8 mouse cellular contexts compared by ENCODE assay signal in genomic region chr8:71495811-71496210, GRCm38 (mm10). TPM values are rescaled to one million over a fixed set of nuclear protein-coding genes. Genes with fewer than 3 reads are reported as not detected.
DNase-seq lines count a peak whose midpoint lies in the region; ATAC-seq and TF ChIP-seq lines count a peak whose summit lies in the region.

No protein-coding gene starts in this region.

- no peak for TF ChIP-seq POLR2A in spleen, adult 2 months (IDR thresholded peaks at IDR 0.05; ENCODE audit: low read depth, low read length)

- H3K4me3 ChIP-seq in forebrain, embryonic 13.5 days: no peak overlapping the region
- no peak overlapping the region for H3K4me3 ChIP-seq in forebrain, embryonic 14.5 days (ENCODE audit: low read depth, low read length)
- no peak overlapping the region for H3K4me3 ChIP-seq in spleen, adult 2 months (ENCODE audit: extremely low read depth, insufficient read depth, insufficient read length)
- H3K4me3 ChIP-seq in intestine, postnatal 0 days (ENCODE audit: low read depth, low read length): no peak overlapping the region
- no peak overlapping the region for H3K4me3 ChIP-seq in midbrain, embryonic 15.5 days

- H3K27ac ChIP-seq in forebrain, embryonic 13.5 days: 0 out of 2 replicates have a peak overlapping the region, but pooled peaks have one; percentile 15
- no peak overlapping the region for H3K27ac ChIP-seq in forebrain, embryonic 14.5 days (ENCODE audit: low read depth, low read length)
- H3K27ac ChIP-seq in spleen, adult 2 months (ENCODE audit: insufficient read depth, low read length): 0 out of 2 replicates have a peak overlapping the region, but pooled peaks have one; percentile 30
- H3K27ac ChIP-seq in intestine, postnatal 0 days (ENCODE audit: low read depth, low read length): peak overlapping the region; percentile 64
- H3K27ac ChIP-seq in midbrain, embryonic 15.5 days: no peak overlapping the region

- no peak overlapping the region for H3K4me2 ChIP-seq in forebrain, embryonic 13.5 days
- no peak overlapping the region for H3K4me2 ChIP-seq in forebrain, embryonic 14.5 days (ENCODE audit: low read length)
- H3K4me2 ChIP-seq in intestine, postnatal 0 days (replicated peaks; ENCODE audit: low read depth): no peak overlapping the region
- H3K4me2 ChIP-seq in midbrain, embryonic 15.5 days: no peak overlapping the region

- WGBS in forebrain, embryonic 13.5 days: 91% methylated on average over 5 of the region's 5 CpGs
- 82% methylated on average over 5 of the region's 5 CpGs for WGBS in forebrain, embryonic 14.5 days
- 85% methylated on average over 5 of the region's 5 CpGs for WGBS in spleen, adult 2 months
- WGBS in intestine, postnatal 0 days: 70% methylated on average over 5 of the region's 5 CpGs
- WGBS in midbrain, embryonic 15.5 days: 92% methylated on average over 5 of the region's 5 CpGs

- H3K4me1 ChIP-seq in forebrain, embryonic 13.5 days: peaks cover 6% of the 10 kb centered on the region; the same call in 1 of the 2 replicates
- H3K4me1 ChIP-seq in forebrain, embryonic 14.5 days (ENCODE audit: control insufficient read depth, insufficient read depth, low read length): no peaks in the 10 kb centered on the region
- no peaks in the 10 kb centered on the region for H3K4me1 ChIP-seq in spleen, adult 2 months (ENCODE audit: control insufficient read depth, insufficient read depth, insufficient read length)
- peaks cover 3% of the 10 kb centered on the region for H3K4me1 ChIP-seq in intestine, postnatal 0 days (replicated peaks; ENCODE audit: control insufficient read depth, insufficient read depth, low read length)
- no peaks in the 10 kb centered on the region for H3K4me1 ChIP-seq in midbrain, embryonic 15.5 days

- DNase-seq in forebrain, embryonic 14.5 days (ENCODE audit: low spot score): no peak
- DNase-seq in spleen, adult 2 months (ENCODE audit: low read depth in 1 of 2, low spot score in 2 of 2): no peak
- no peak for DNase-seq in spleen, postnatal 10 days (ENCODE audit: low spot score in 2 of 2)
- DNase-seq in frontal cortex, postnatal 14 days (ENCODE audit: low spot score in 2 of 2): no peak

- no peaks in the 10 kb centered on the region for H3K27me3 ChIP-seq in forebrain, embryonic 13.5 days
- no peaks in the 10 kb centered on the region for H3K27me3 ChIP-seq in forebrain, embryonic 14.5 days (replicated peaks; ENCODE audit: control insufficient read depth, insufficient read depth, low read length)
- no peaks in the 10 kb centered on the region for H3K27me3 ChIP-seq in spleen, adult 2 months (ENCODE audit: control insufficient read depth, insufficient read depth, low read length)
- no peaks in the 10 kb centered on the region for H3K27me3 ChIP-seq in intestine, postnatal 0 days (replicated peaks; ENCODE audit: control insufficient read depth, insufficient read depth, low read length)
- H3K27me3 ChIP-seq in midbrain, embryonic 15.5 days (replicated peaks): 0 out of 2 replicates have a peak, but pooled peaks cover 3% of the 10 kb centered on the region

- TF ChIP-seq CTCF in spleen, adult 2 months (IDR thresholded peaks at IDR 0.05; ENCODE audit: extremely low read depth, insufficient read depth, insufficient read length, insufficient replicate concordance): no peak
- no peak for TF ChIP-seq CTCF in intestine, postnatal 0 days (IDR thresholded peaks at IDR 0.05; ENCODE audit: low read depth)

- H3K36me3 ChIP-seq in forebrain, embryonic 13.5 days (ENCODE audit: poor library complexity, severe bottlenecking): peaks cover 37% of the 10 kb centered on the region
- H3K36me3 ChIP-seq in forebrain, embryonic 14.5 days (ENCODE audit: control insufficient read depth, insufficient read depth, low read length): peaks cover 36% of the 10 kb centered on the region
- H3K36me3 ChIP-seq in spleen, adult 2 months (ENCODE audit: control insufficient read depth, insufficient read depth, low read length): peaks cover 13% of the 10 kb centered on the region
- H3K36me3 ChIP-seq in intestine, postnatal 0 days (ENCODE audit: control insufficient read depth, insufficient read depth): peaks cover 27% of the 10 kb centered on the region; the same call in 1 of the 2 replicates
- H3K36me3 ChIP-seq in midbrain, embryonic 15.5 days (replicated peaks): no peaks in the 10 kb centered on the region; the same call in 1 of the 2 replicates

- no peaks in the 10 kb centered on the region for H3K9me3 ChIP-seq in forebrain, embryonic 13.5 days (replicated peaks)
- no peaks in the 10 kb centered on the region for H3K9me3 ChIP-seq in forebrain, embryonic 14.5 days (replicated peaks; ENCODE audit: control insufficient read depth, low read length)
- no peaks in the 10 kb centered on the region for H3K9me3 ChIP-seq in intestine, postnatal 0 days (ENCODE audit: control insufficient read depth)
- no peaks in the 10 kb centered on the region for H3K9me3 ChIP-seq in midbrain, embryonic 15.5 days

- no peak for ATAC-seq in forebrain, embryonic 13.5 days
- ATAC-seq in forebrain, embryonic 14.5 days: no peak
- ATAC-seq in intestine, postnatal 0 days: no peak
- ATAC-seq in granulocyte monocyte progenitor cell, adult 5-6 weeks (replicated peaks; ENCODE audit: poor library complexity, severe bottlenecking): no peak
- no peak for ATAC-seq in midbrain, embryonic 15.5 days (replicated peaks)

- no peak overlapping the region for H3K9ac ChIP-seq in forebrain, embryonic 13.5 days
- no peak overlapping the region for H3K9ac ChIP-seq in forebrain, embryonic 14.5 days (ENCODE audit: low read length)
- H3K9ac ChIP-seq in intestine, postnatal 0 days (ENCODE audit: low read depth, low read length): no peak overlapping the region
- H3K9ac ChIP-seq in midbrain, embryonic 15.5 days: no peak overlapping the region

RNA-seq across cellular contexts. Expression of gene Gtpbp3, which starts 7.9 kb away (rescaled TPM):
- 13.4 TPM in 2 replicates for polyA plus RNA-seq in forebrain, embryonic 13.5 days (2015; fragmentation: Nextera tagmentation; extraction: Ambion mirVana)
- polyA plus RNA-seq in forebrain, embryonic 14.5 days (2014; fragmentation: Nextera tagmentation; extraction: Ambion mirVana): 2.2 and 3.8 TPM in 2 replicates
- 26.3 and 33.3 TPM in 2 replicates for polyA plus RNA-seq in spleen, adult 2 months (2012; rRNA removed)
- 6.3 and 6.6 TPM in 2 replicates for polyA plus RNA-seq in intestine, postnatal 0 days (2015; fragmentation: Nextera tagmentation; extraction: Ambion mirVana)
- 3.5 and 12.4 TPM in 2 replicates for total RNA-seq in granulocyte monocyte progenitor cell, adult 5-6 weeks (2014; fragmentation: Nextera tagmentation)
- total RNA-seq in granulocyte monocyte progenitor cell, adult 5-6 weeks (2017): 13.5 and 21.5 TPM in 2 replicates
- 12.0 and 13.9 TPM in 2 replicates for polyA plus RNA-seq in midbrain, embryonic 15.5 days (2015; fragmentation: Nextera tagmentation; extraction: Ambion mirVana)

RNA-seq across cellular contexts. Expression of gene Ano8, which starts 10.0 kb away (rescaled TPM):
- polyA plus RNA-seq in forebrain, embryonic 13.5 days (2015; fragmentation: Nextera tagmentation; extraction: Ambion mirVana): 4.0 and 4.5 TPM in 2 replicates
- 5.4 and 6.3 TPM in 2 replicates for polyA plus RNA-seq in forebrain, embryonic 14.5 days (2014; fragmentation: Nextera tagmentation; extraction: Ambion mirVana)
- 15.1 and 20.2 TPM in 2 replicates for polyA plus RNA-seq in spleen, adult 2 months (2012; rRNA removed)
- polyA plus RNA-seq in intestine, postnatal 0 days (2015; fragmentation: Nextera tagmentation; extraction: Ambion mirVana): 0.54 and 0.74 TPM in 2 replicates
- 0.43 and 2.5 TPM in 2 replicates for total RNA-seq in granulocyte monocyte progenitor cell, adult 5-6 weeks (2014; fragmentation: Nextera tagmentation)
- total RNA-seq in granulocyte monocyte progenitor cell, adult 5-6 weeks (2017): 1.9 and 4.5 TPM in 2 replicates
- 9.6 and 10.9 TPM in 2 replicates for polyA plus RNA-seq in midbrain, embryonic 15.5 days (2015; fragmentation: Nextera tagmentation; extraction: Ambion mirVana)

RNA-seq across cellular contexts. Expression of gene Plvap, which starts 15.7 kb away (rescaled TPM):
- polyA plus RNA-seq in forebrain, embryonic 13.5 days (2015; fragmentation: Nextera tagmentation; extraction: Ambion mirVana): 13.6 and 14.0 TPM in 2 replicates
- polyA plus RNA-seq in forebrain, embryonic 14.5 days (2014; fragmentation: Nextera tagmentation; extraction: Ambion mirVana): 5.8 and 6.8 TPM in 2 replicates
- polyA plus RNA-seq in spleen, adult 2 months (2012; rRNA removed): 383 and 496 TPM in 2 replicates
- polyA plus RNA-seq in intestine, postnatal 0 days (2015; fragmentation: Nextera tagmentation; extraction: Ambion mirVana): 109 and 111 TPM in 2 replicates
- total RNA-seq in granulocyte monocyte progenitor cell, adult 5-6 weeks (2014; fragmentation: Nextera tagmentation): not detected in 2 replicates
- total RNA-seq in granulocyte monocyte progenitor cell, adult 5-6 weeks (2017): 0.10 and 0.43 TPM in 2 replicates
- polyA plus RNA-seq in midbrain, embryonic 15.5 days (2015; fragmentation: Nextera tagmentation; extraction: Ambion mirVana): 5.2 and 5.6 TPM in 2 replicates

RNA-seq across cellular contexts. Expression of gene Dda1, which starts 26.8 kb away (rescaled TPM):
- 185 and 193 TPM in 2 replicates for polyA plus RNA-seq in forebrain, embryonic 13.5 days (2015; fragmentation: Nextera tagmentation; extraction: Ambion mirVana)
- 207 and 225 TPM in 2 replicates for polyA plus RNA-seq in forebrain, embryonic 14.5 days (2014; fragmentation: Nextera tagmentation; extraction: Ambion mirVana)
- polyA plus RNA-seq in spleen, adult 2 months (2012; rRNA removed): 67.8 and 83.4 TPM in 2 replicates
- polyA plus RNA-seq in intestine, postnatal 0 days (2015; fragmentation: Nextera tagmentation; extraction: Ambion mirVana): 82.8 and 91.7 TPM in 2 replicates
- 24.0 and 34.2 TPM in 2 replicates for total RNA-seq in granulocyte monocyte progenitor cell, adult 5-6 weeks (2014; fragmentation: Nextera tagmentation)
- 16.9 and 20.3 TPM in 2 replicates for total RNA-seq in granulocyte monocyte progenitor cell, adult 5-6 weeks (2017)
- polyA plus RNA-seq in midbrain, embryonic 15.5 days (2015; fragmentation: Nextera tagmentation; extraction: Ambion mirVana): 240 and 242 TPM in 2 replicates

RNA-seq across cellular contexts. Expression of gene Ccdc194, which starts 29.7 kb away (rescaled TPM):
- polyA plus RNA-seq in forebrain, embryonic 13.5 days (2015; fragmentation: Nextera tagmentation; extraction: Ambion mirVana): 0.09 and 0.13 TPM in 2 replicates
- 0.11 and 0.13 TPM in 2 replicates for polyA plus RNA-seq in forebrain, embryonic 14.5 days (2014; fragmentation: Nextera tagmentation; extraction: Ambion mirVana)
- 0.08 and 0.11 TPM in 2 replicates for polyA plus RNA-seq in spleen, adult 2 months (2012; rRNA removed)
- polyA plus RNA-seq in intestine, postnatal 0 days (2015; fragmentation: Nextera tagmentation; extraction: Ambion mirVana): 0.08 TPM in 1 of 2 replicates, not detected in the other
- total RNA-seq in granulocyte monocyte progenitor cell, adult 5-6 weeks (2014; fragmentation: Nextera tagmentation): not detected in 2 replicates
- not detected in 2 replicates for total RNA-seq in granulocyte monocyte progenitor cell, adult 5-6 weeks (2017)
- 0.09 and 0.15 TPM in 2 replicates for polyA plus RNA-seq in midbrain, embryonic 15.5 days (2015; fragmentation: Nextera tagmentation; extraction: Ambion mirVana)

Comparison
In these comparisons a context has a peak if more than half of its experiments do, and no peak if none do; other contexts are left out.
1. H3K27ac ChIP-seq: peak in forebrain, embryonic 13.5 days (single experiment), spleen, adult 2 months (single experiment) and intestine, postnatal 0 days (single experiment); none in forebrain, embryonic 14.5 days (single experiment) and midbrain, embryonic 15.5 days (single experiment).